Mouse (Mus musculus) liver, embryonic 14.5 days (tissue): ENCODE results near the gene Tmem151b.

Experiments
- CTCF ChIP-seq: IDR thresholded peaks from 2 replicates; pipeline ENCODE4 v1.5.1; 2016; ENCODE audit warnings: antibody characterized with exemption, low read depth, control low read depth
- EP300 ChIP-seq: IDR thresholded peaks from 2 replicates; pipeline ENCODE4 v1.6.1; 2016; ENCODE audit warnings: antibody characterized with exemption, low read depth

DNA sequence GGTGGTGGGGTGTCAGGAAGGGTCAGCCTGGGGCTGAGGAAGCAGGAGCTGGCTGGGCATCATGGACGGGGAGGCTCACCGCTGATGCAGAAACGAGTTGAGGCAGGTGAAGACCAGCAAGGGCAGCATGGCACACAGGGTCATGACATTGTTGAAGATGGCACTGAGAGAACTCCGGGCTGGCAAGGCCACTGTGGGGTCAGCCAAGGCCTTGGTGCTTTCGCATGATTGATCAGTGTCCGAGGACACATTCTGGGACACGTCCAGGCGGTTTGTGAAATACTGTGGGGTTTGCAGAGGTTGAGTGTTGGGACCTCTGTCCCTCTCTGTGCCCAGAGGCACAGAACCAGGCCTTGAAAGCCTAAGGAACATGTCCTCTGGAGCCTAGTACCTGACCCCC is 40.4 kb upstream of the Tmem151b start:
- no peak for TF ChIP-seq CTCF
- TF ChIP-seq EP300 = no peak
